Mouse (Mus musculus) CH12.LX (cell line): ENCODE data around the gene Il17rb. TPM values are rescaled to one million over a fixed set of nuclear protein-coding genes. Genes with fewer than 3 reads are reported as not detected.

ENCODE experiments used
- DNase-seq: peaks from one replicate; pipeline ENCODE4 v3.0.0-alpha.2; 2013; ENCODE audit errors: extremely low read depth
- H3K27ac ChIP-seq: 2 replicates; pipeline ENCODE4 v1.5.1; 2012; ENCODE audit warnings: low read depth, mild to moderate bottlenecking, control low read depth, moderate library complexity; ENCODE audit not compliant: insufficient read depth
- H3K27me3 ChIP-seq: replicated peaks from 2 replicates; pipeline ENCODE3; 2012; ENCODE audit warnings: inconsistent platforms
- H3K36me3 ChIP-seq, 2 experiments: replicated peaks in 1 of 2; 2 replicates each; pipeline versions ENCODE3 to v1.6.1; 2012; ENCODE audit warnings: inconsistent platforms in 1 of 2, low read length in 1 of 2, mild to moderate bottlenecking in 1 of 2, mixed read lengths in 1 of 2, moderate library complexity in 1 of 2; ENCODE audit not compliant: control insufficient read depth in 1 of 2, insufficient read depth in 1 of 2
- H3K4me1 ChIP-seq, 2 experiments: 2 replicates each; pipeline ENCODE4 v1.6.1; 2012; ENCODE audit warnings: inconsistent platforms in 1 of 2, moderate library complexity in 1 of 2; ENCODE audit not compliant: insufficient read depth in 2 of 2, control insufficient read depth in 1 of 2
- H3K4me2 ChIP-seq: 2 replicates; pipeline ENCODE4 v1.6.1; 2012; ENCODE audit warnings: low read depth, mild to moderate bottlenecking, control low read depth; ENCODE audit not compliant: poor library complexity, insufficient read depth, severe bottlenecking
- H3K4me3 ChIP-seq, 3 experiments: fragments of 150-350 bp in 1 of 3; sonication (generic) in 1 of 3; replicated peaks in 1 of 3; 2 replicates each; pipeline versions ENCODE3 to v1.5.1; 2011 to 2012; ENCODE audit warnings: low read depth in 2 of 3, low read length in 2 of 3, mild to moderate bottlenecking in 2 of 3, moderate library complexity in 2 of 3, control low read depth in 1 of 3, improper control_type of control experiment in 1 of 3, inconsistent platforms in 1 of 3, mixed read lengths in 1 of 3; ENCODE audit not compliant: poor library complexity in 1 of 3
- H3K79me2 ChIP-seq: replicated peaks from 2 replicates; pipeline ENCODE4 v1.6.1; 2012; ENCODE audit warnings: mild to moderate bottlenecking, moderate library complexity; ENCODE audit not compliant: control insufficient read depth, poor library complexity, insufficient read depth, severe bottlenecking; ENCODE audit errors: extremely low read depth
- H3K9ac ChIP-seq: 2 replicates; pipeline ENCODE4 v1.6.1; 2012; ENCODE audit warnings: low read depth, mild to moderate bottlenecking, control low read depth, moderate library complexity; ENCODE audit not compliant: insufficient read depth
- H3K9me3 ChIP-seq: replicated peaks from 2 replicates; pipeline ENCODE3; 2012; ENCODE audit warnings: low read length, inconsistent platforms, mixed read lengths
- BHLHE40 ChIP-seq: IDR thresholded peaks from 2 replicates; pipeline ENCODE4 v1.6.1; 2011; ENCODE audit warnings: mild to moderate bottlenecking, low read depth, low read length, improper control_type of control experiment
- CHD2 ChIP-seq: IDR thresholded peaks from 2 replicates; pipeline ENCODE4 v1.6.1; 2011; ENCODE audit warnings: low read length, improper control_type of control experiment
- CTCF ChIP-seq, 2 experiments: IDR thresholded peaks in 1 of 2; conservative IDR thresholded peaks in 1 of 2; 2 replicates each; pipeline ENCODE4 v1.5.1; 2011 to 2012; ENCODE audit warnings: low read depth in 2 of 2, low read length in 2 of 2, improper control_type of control experiment in 1 of 2, inconsistent platforms in 1 of 2, mild to moderate bottlenecking in 1 of 2, moderate library complexity in 1 of 2
- GABPA ChIP-seq: IDR thresholded peaks from 2 replicates; pipeline ENCODE4 v1.6.1; 2012; ENCODE audit warnings: low read depth, low read length, improper control_type of control experiment, inconsistent platforms; ENCODE audit not compliant: insufficient replicate concordance
- JUND ChIP-seq: conservative IDR thresholded peaks from 2 replicates; pipeline ENCODE4 v1.6.1; 2011; ENCODE audit warnings: low read depth, low read length, improper control_type of control experiment
- MAZ ChIP-seq: IDR thresholded peaks from 2 replicates; pipeline ENCODE4 v1.6.1; 2012; ENCODE audit warnings: low read depth, mild to moderate bottlenecking, inconsistent platforms, low read length, improper control_type of control experiment, moderate library complexity
- MEF2A ChIP-seq: IDR thresholded peaks from 2 replicates; pipeline ENCODE4 v1.6.1; 2014; ENCODE audit warnings: low read depth, mild to moderate bottlenecking, inconsistent platforms, low read length, improper control_type of control experiment, borderline replicate concordance
- MYC ChIP-seq: IDR thresholded peaks from 2 replicates; pipeline ENCODE4 v1.6.1; 2011; ENCODE audit warnings: low read depth, mild to moderate bottlenecking, improper control_type of control experiment, low read length
- RAD21 ChIP-seq: IDR thresholded peaks from 2 replicates; pipeline ENCODE4 v1.6.1; 2011; ENCODE audit warnings: low read depth, mild to moderate bottlenecking, low read length, improper control_type of control experiment, moderate library complexity
- SMC3 ChIP-seq: IDR thresholded peaks from 2 replicates; pipeline ENCODE4 v1.6.1; 2011; ENCODE audit warnings: low read depth, low read length, improper control_type of control experiment
- TCF12 ChIP-seq: IDR thresholded peaks from 2 replicates; pipeline ENCODE4 v1.6.1; 2014; ENCODE audit warnings: low read depth, mild to moderate bottlenecking, inconsistent platforms, low read length, improper control_type of control experiment
- USF1 ChIP-seq: IDR thresholded peaks from 2 replicates; pipeline ENCODE4 v1.6.1; 2014; ENCODE audit warnings: low read depth, mild to moderate bottlenecking, inconsistent platforms, low read length, improper control_type of control experiment
- ZKSCAN1 ChIP-seq: IDR thresholded peaks from 2 replicates; pipeline ENCODE4 v1.6.1; 2012; ENCODE audit warnings: low read depth, inconsistent platforms, low read length, improper control_type of control experiment, borderline replicate concordance
- ZNF384 ChIP-seq: IDR thresholded peaks from 2 replicates; pipeline ENCODE4 v1.6.1; 2012; ENCODE audit warnings: low read depth, low read length, improper control_type of control experiment, inconsistent platforms
- dilution Hi-C: fragments of 300-500 bp; cut with MboI; formaldehyde crosslinking; loops from 2 replicates; pipeline ENCODE4 v1.14.3; 2020; ENCODE audit warnings: low sequenced_read_pairs; ENCODE audit not compliant: extremely low pct_unique_long_range_greater_than_20kb, extremely low pct_ligation_motif_present
- in situ Hi-C: fragments of 300-500 bp; cut with MboI; formaldehyde crosslinking; loops from 3 replicates; pipeline ENCODE4 v1.14.3; 2019; ENCODE audit warnings: low sequenced_read_pairs, low pct_ligation_motif_present, low pct_unique_long_range_greater_than_20kb, mixed read lengths
- polyA plus RNA-seq: library from polyadenylated mRNA; unstranded; fragments of >175 nt; gene quantifications from 2 replicates; pipeline ENCODE4 v1.2.1, GENCODE M21; 2012; ENCODE audit warnings: low read depth; ENCODE audit not compliant: insufficient read length
- total RNA-seq, 2 experiments: library from RNA; depleted of rRNA; stranded (reverse); fragments of 300-350 nt in 1 of 2; fragments of >200 nt in 1 of 2; gene quantifications; 2 replicates each; pipeline ENCODE4 v1.2.3; 2012 to 2014

The Il17rb gene
- total and polyA plus RNA-seq, 3 experiments, result 5.0 to 12.9 (median 6.7) TPM

GRCm38 (mm10) chr14:30027378-30027777 lies 18.7 kb upstream of the Il17rb start:
- peak; percentile 59 for DNase-seq
- peak; percentile 57 to 76 for TF ChIP-seq CTCF (conservative IDR thresholded peaks at IDR 0.05 in 1 of 2, IDR thresholded peaks at IDR 0.05 in 1 of 2; ENCODE audit: low read depth in 2 of 2, low read length in 2 of 2)
- peak; percentile 53 for TF ChIP-seq RAD21
- peak; percentile 68 for TF ChIP-seq SMC3
- no peak for TF ChIP-seq MEF2A
- TF ChIP-seq ZNF384, result no peak
- TF ChIP-seq GABPA, result no peak
- H3K4me2 ChIP-seq, result no peak overlapping the region
- H3K9ac ChIP-seq, result no peak overlapping the region
- no peaks in the 10 kb centered on the region for H3K36me3 ChIP-seq
- no peaks in the 10 kb centered on the region for H3K79me2 ChIP-seq
- in situ Hi-C loops, result no loop called here
- no peak overlapping the region for H3K27ac ChIP-seq
- H3K9me3 ChIP-seq, result no peaks in the 10 kb centered on the region
- no peaks in the 10 kb centered on the region for H3K27me3 ChIP-seq
- dilution Hi-C loops, result no loop called here
- H3K4me3 ChIP-seq, result no peak overlapping the region
- H3K4me1 ChIP-seq, result peaks cover 0 to 10% of the 10 kb centered on the region in 2 experiments; a peak in 1 of 4 replicates

DNA sequence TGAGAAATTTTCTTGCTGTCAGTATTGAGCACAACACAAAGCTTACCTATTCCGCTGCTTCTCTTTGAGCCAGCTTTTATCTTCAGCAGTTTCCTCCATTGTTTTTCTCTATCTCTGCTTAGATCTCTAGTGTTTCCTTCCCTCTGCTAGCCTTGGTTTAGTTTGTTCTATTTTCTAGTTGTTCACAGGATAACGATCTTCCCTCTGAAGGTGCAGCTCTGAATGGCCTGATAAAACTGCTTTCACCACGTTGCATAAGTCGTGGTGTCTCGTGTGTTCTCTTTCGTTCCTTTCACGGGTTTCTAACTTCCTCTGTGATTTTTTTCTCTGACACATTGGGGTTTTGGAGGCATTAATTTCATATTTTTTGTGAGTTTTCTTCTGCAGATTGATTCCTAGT lies 15.7 kb upstream of the Il17rb start:
- in situ Hi-C loops, result no loop called here
- H3K4me2 ChIP-seq, result peak overlapping the region; percentile 44; the same call in 1 of the 2 replicates
- no peak for DNase-seq
- dilution Hi-C loops, result no loop called here
- no peak overlapping the region for H3K27ac ChIP-seq
- H3K9me3 ChIP-seq, result no peaks in the 10 kb centered on the region
- TF ChIP-seq JUND (no peak), MYC (0 out of 2 replicates have a peak, but pooled peaks have one; percentile 19), BHLHE40 (0 out of 2 replicates have a peak, but pooled peaks have one; percentile 15)
- H3K4me3 ChIP-seq, result no peak overlapping the region
- peaks cover 0 to 14% of the 10 kb centered on the region in 2 experiments; a peak in 2 of 4 replicates for H3K4me1 ChIP-seq
- H3K9ac ChIP-seq, result peak overlapping the region; percentile 14; the same call in 1 of the 2 replicates
- no peaks in the 10 kb centered on the region for H3K36me3 ChIP-seq
- H3K27me3 ChIP-seq, result no peaks in the 10 kb centered on the region
- no peaks in the 10 kb centered on the region for H3K79me2 ChIP-seq

- Histone ChIP-seq H3K27me3 (no peaks in the 10 kb centered on the region), H3K27ac (no peak overlapping the region), H3K9ac (no peak overlapping the region), H3K79me2 (no peaks in the 10 kb centered on the region), H3K4me2 (no peak overlapping the region), H3K4me3 (no peak overlapping the region), H3K9me3 (no peaks in the 10 kb centered on the region), H3K36me3 (no peaks in the 10 kb centered on the region), H3K4me1 (peaks cover 0 to 14% of the 10 kb centered on the region in 2 experiments; a peak in 2 of 4 replicates)
- no peak for TF ChIP-seq USF1
- no peak for TF ChIP-seq CTCF (conservative IDR thresholded peaks at IDR 0.05 in 1 of 2, IDR thresholded peaks at IDR 0.05 in 1 of 2; ENCODE audit: low read depth in 2 of 2, low read length in 2 of 2)
- TF ChIP-seq ZKSCAN1, result no peak
- no peak for TF ChIP-seq RAD21
- no peak for TF ChIP-seq CHD2
- no peak for TF ChIP-seq SMC3
- TF ChIP-seq TCF12, result no peak
- no peak for TF ChIP-seq ZNF384
- no peak for TF ChIP-seq MAZ
- dilution Hi-C loops, result no loop called here
- no peak for DNase-seq
- in situ Hi-C loops, result no loop called here
Observed at GRCm38 (mm10) chr14:30022471-30022870, 13.8 kb upstream of the Il17rb start.
